Mouse (Mus musculus) bone marrow, adult 2 months (tissue): ENCODE measurements around the gene Ifnk. TPM values are rescaled to one million over a fixed set of nuclear protein-coding genes. Genes with fewer than 3 reads are reported as not detected.

Experiments used
- H3K27ac ChIP-seq: fragments of 200-500 bp; 2 replicates; pipeline ENCODE4 v1.5.1; 2012; ENCODE audit warnings: low read depth, mild to moderate bottlenecking, control low read depth, inconsistent platforms, low read length; ENCODE audit not compliant: control insufficient read depth, poor library complexity, insufficient read depth
- H3K4me1 ChIP-seq: fragments of 200-500 bp; 2 replicates; pipeline ENCODE4 v1.6.1; 2011; ENCODE audit warnings: low read length; ENCODE audit not compliant: control insufficient read depth, insufficient read depth
- H3K4me3 ChIP-seq: fragments of 200-500 bp; replicated peaks from 2 replicates; pipeline ENCODE3; 2011; ENCODE audit warnings: mild to moderate bottlenecking, low read depth, low read length, control low read depth; ENCODE audit not compliant: control insufficient read depth
- CTCF ChIP-seq: fragments of 200-500 bp; IDR thresholded peaks from 2 replicates; pipeline ENCODE4 v1.5.1; 2011; ENCODE audit warnings: low read length, control low read depth; ENCODE audit not compliant: control insufficient read depth, insufficient read depth
- POLR2A ChIP-seq: fragments of 200-500 bp; IDR thresholded peaks from 2 replicates; pipeline ENCODE4 v1.6.1; 2011; ENCODE audit warnings: low read depth, mild to moderate bottlenecking, control low read depth, low read length, borderline replicate concordance; ENCODE audit not compliant: control insufficient read depth
- WGBS: fragments of 180-500 bp; shearing (Covaris S2); methylation state at CpG from one replicate; pipeline ENCODE4 v1.1.7; 2018; 5-methylcytosine and 5-hydroxymethylcytosine counted together
- polyA plus RNA-seq: library from polyadenylated mRNA; stranded (reverse); fragments of >200 nt; gene quantifications from 2 replicates; pipeline ENCODE4 v1.2.4, GENCODE M21; 2011; ENCODE audit warnings: low replicate concordance; ENCODE audit not compliant: missing spikeins, insufficient read depth, insufficient read length

Gene Ifnk
- polyA plus RNA-seq, 1 experiment = not detected

- Histone ChIP-seq H3K27ac (no peak overlapping the region), H3K4me3 (no peak overlapping the region), H3K4me1 (no peaks in the 10 kb centered on the region)
- TF ChIP-seq POLR2A (no peak), CTCF (no peak)
- 37% methylated on average over 2 of the region's 2 CpGs for WGBS
These were observed 13.4 kb downstream of the Ifnk start for GRCm38 (mm10) chr4:35165275-35165674.

- Histone ChIP-seq H3K4me3 (no peak overlapping the region), H3K4me1 (no peaks in the 10 kb centered on the region), H3K27ac (no peak overlapping the region)
- TF ChIP-seq POLR2A (no peak), CTCF (no peak)
- 13% methylated on average over 3 of the region's 3 CpGs for WGBS
These were observed 14.1 kb downstream of the Ifnk start for GRCm38 (mm10) chr4:35165947-35166346.

GRCm38 (mm10) chr4:35167855-35168254 is 16.0 kb downstream of the Ifnk start:
- Histone ChIP-seq H3K4me3 (no peak overlapping the region), H3K4me1 (no peaks in the 10 kb centered on the region), H3K27ac (no peak overlapping the region)
- TF ChIP-seq POLR2A = no peak
- 67% methylated on average over 5 of the region's 5 CpGs for WGBS

GRCm38 (mm10) chr4:35169571-35170125 is 17.8 kb downstream of the Ifnk start:
- no peak overlapping the region for H3K27ac ChIP-seq
- H3K4me1 ChIP-seq = no peaks in the 10 kb centered on the region
- 80% methylated on average over 13 of the region's 13 CpGs for WGBS
- no peak for TF ChIP-seq POLR2A
- TF ChIP-seq CTCF = no peak
- no peak overlapping the region for H3K4me3 ChIP-seq

GRCm38 (mm10) chr4:35172471-35172870 is 20.6 kb downstream of the Ifnk start:
- H3K4me1 ChIP-seq = no peaks in the 10 kb centered on the region
- H3K4me3 ChIP-seq = no peak overlapping the region
- WGBS = 78% methylated on average over 2 of the region's 2 CpGs
- no peak for TF ChIP-seq CTCF
- TF ChIP-seq POLR2A = no peak
- H3K27ac ChIP-seq = no peak overlapping the region

- Histone ChIP-seq H3K4me1 (no peaks in the 10 kb centered on the region), H3K27ac (no peak overlapping the region), H3K4me3 (no peak overlapping the region)
- WGBS = 76% methylated on average over 1 of the region's 1 CpGs
- TF ChIP-seq CTCF (no peak), POLR2A (no peak)
These were observed 21.7 kb downstream of the Ifnk start for GRCm38 (mm10) chr4:35173551-35173950.

GRCm38 (mm10) chr4:35175566-35175965 is 23.7 kb downstream of the Ifnk start:
- WGBS = 81% methylated on average over 2 of the region's 2 CpGs
- Histone ChIP-seq H3K4me1 (no peaks in the 10 kb centered on the region), H3K4me3 (no peak overlapping the region), H3K27ac (no peak overlapping the region)
- TF ChIP-seq CTCF = no peak
- TF ChIP-seq POLR2A = no peak

GRCm38 (mm10) chr4:35177926-35178645 is 26.2 kb downstream of the Ifnk start:
- WGBS = 82% methylated on average over 12 of the region's 12 CpGs
- no peak overlapping the region for H3K4me3 ChIP-seq
- no peak overlapping the region for H3K27ac ChIP-seq
- no peaks in the 10 kb centered on the region for H3K4me1 ChIP-seq
- TF ChIP-seq POLR2A (no peak), CTCF (no peak)

GRCm38 (mm10) chr4:35187617-35188326 is 35.9 kb downstream of the Ifnk start:
- TF ChIP-seq POLR2A = no peak
- no peak for TF ChIP-seq CTCF
- 64% methylated on average over 8 of the region's 8 CpGs for WGBS
- no peak overlapping the region for H3K27ac ChIP-seq
- H3K4me1 ChIP-seq = no peaks in the 10 kb centered on the region
- H3K4me3 ChIP-seq = no peak overlapping the region
